ENCODE assay signal across 29 mouse cellular contexts in genomic region chr3:137193873-137194272, GRCm38 (mm10).
"Had no signal": no experiment of that assay in that cellular context is flagged by ENCODE, and none has a peak within 500 bp of the region (broad histone marks: within the 10 kb centered on the region; RNA-seq: fewer than 3 reads in every experiment).

No protein-coding gene starts in this region.

- H3K4me1 ChIP-seq: heart, embryonic 15.5 days; hindbrain, embryonic 12.5 days; kidney, embryonic 15.5 days; limb, embryonic 12.5 days; liver, embryonic 13.5 days; liver, embryonic 15.5 days had no signal

- H3K9ac ChIP-seq: heart, embryonic 13.5 days; heart, embryonic 15.5 days; hindbrain, embryonic 12.5 days; hindbrain, embryonic 14.5 days; kidney, embryonic 15.5 days; limb, embryonic 12.5 days; liver, embryonic 13.5 days; liver, embryonic 15.5 days had no signal

- DNase-seq: gastrocnemius, adult 2 months; gastrocnemius, postnatal 10 days; gastrocnemius, postnatal 25 days; heart, adult 11 months; heart, adult 2 months; heart, postnatal 14 days; heart, postnatal 36 days; kidney, adult 11 months; kidney, adult 2 months; kidney, adult 9 months; kidney, postnatal 14 days; layer of hippocampus, adult 9-11 months; layer of hippocampus, postnatal 36 days; liver; liver, embryonic 13.5 days had no signal

- H3K9me3 ChIP-seq: heart, embryonic 13.5 days; heart, embryonic 15.5 days; hindbrain, embryonic 10.5 days; hindbrain, embryonic 12.5 days; kidney, embryonic 15.5 days; limb, embryonic 10.5 days; limb, embryonic 12.5 days; liver, embryonic 13.5 days; liver, embryonic 15.5 days had no signal

- H3K4me3 ChIP-seq: gastrocnemius, adult 2 months; heart, adult 2 months; heart, embryonic 13.5 days; heart, embryonic 15.5 days; hindbrain, embryonic 10.5 days; hindbrain, embryonic 12.5 days; kidney, embryonic 15.5 days; limb, embryonic 10.5 days; limb, embryonic 12.5 days; liver, embryonic 13.5 days; liver, embryonic 15.5 days had no signal

- ATAC-seq: hindbrain, postnatal 0 days; intestine, embryonic 16.5 days had no signal

- H3K27ac ChIP-seq: gastrocnemius, adult 2 months; heart, adult 2 months; heart, embryonic 13.5 days; heart, embryonic 15.5 days; hindbrain, embryonic 10.5 days; hindbrain, embryonic 12.5 days; hindbrain, embryonic 14.5 days; hindbrain, postnatal 0 days; kidney, embryonic 15.5 days; kidney, postnatal 0 days; limb, embryonic 10.5 days; limb, embryonic 12.5 days; liver, embryonic 13.5 days; liver, embryonic 15.5 days had no signal

- H3K4me2 ChIP-seq: heart, embryonic 11.5 days; heart, embryonic 13.5 days; heart, embryonic 15.5 days; hindbrain, embryonic 12.5 days; hindbrain, embryonic 14.5 days; kidney, embryonic 15.5 days; limb, embryonic 12.5 days; liver, embryonic 11.5 days; liver, embryonic 13.5 days; liver, embryonic 15.5 days had no signal

- H3K36me3 ChIP-seq: heart, embryonic 13.5 days; heart, embryonic 15.5 days; hindbrain, embryonic 10.5 days; hindbrain, embryonic 12.5 days; kidney, embryonic 15.5 days; limb, embryonic 10.5 days; limb, embryonic 12.5 days; liver, embryonic 13.5 days; liver, embryonic 15.5 days had no signal

- H3K27me3 ChIP-seq: heart, embryonic 13.5 days; heart, embryonic 15.5 days; hindbrain, embryonic 12.5 days; kidney, embryonic 15.5 days; limb, embryonic 12.5 days; liver, embryonic 13.5 days; liver, embryonic 15.5 days had no signal
